8 mouse cellular contexts compared by ENCODE assay signal in genomic region chr1:62664960-62665645, GRCm38 (mm10). TPM values are rescaled to one million over a fixed set of nuclear protein-coding genes. Genes with fewer than 3 reads are reported as not detected.
DNase-seq lines count a peak whose midpoint lies in the region; TF ChIP-seq lines count a peak whose summit lies in the region.

No protein-coding gene starts in this region.

- no peaks in the 10 kb centered on the region for H3K27me3 ChIP-seq in thymus, adult 2 months (ENCODE audit: control insufficient read depth, insufficient read depth, low read length)

- H3K27ac ChIP-seq in thymus, adult 2 months (ENCODE audit: control insufficient read depth, insufficient read depth, low read length), result no peak overlapping the region

- 75% methylated on average over 8 of the region's 8 CpGs for WGBS in thymus, adult 2 months

- TF ChIP-seq POLR2A in thymus, adult 2 months (IDR thresholded peaks at IDR 0.05; ENCODE audit: control insufficient read depth, extremely low read depth, insufficient read depth, low read length, poor library complexity), result no peak

- no peaks in the 10 kb centered on the region for H3K4me1 ChIP-seq in thymus, adult 2 months (replicated peaks; ENCODE audit: control insufficient read depth, insufficient read depth, low read length)

- DNase-seq in urinary bladder, postnatal 36 days (ENCODE audit: low spot score in 2 of 2), result peak; percentile 2 to 17
- no peak for DNase-seq in urinary bladder, adult 2 months (ENCODE audit: low spot score)
- DNase-seq in heart, adult 8-10 months (ENCODE audit: low spot score), result peak; percentile 73
- peak; percentile 51 for DNase-seq in kidney, adult 9 months
- peak; percentile 83 for DNase-seq in lung, postnatal 25 days (ENCODE audit: low spot score)
- DNase-seq in T-cell, adult 2 months (ENCODE audit: low spot score), result no peak
- no peak for DNase-seq in thymus, adult 2 months
- no peak for DNase-seq in right cerebral cortex, postnatal 25 days

- H3K4me3 ChIP-seq in thymus, adult 2 months (ENCODE audit: control insufficient read depth, insufficient read depth, low read length), result no peak overlapping the region

- no peak for TF ChIP-seq CTCF in thymus, adult 2 months (IDR thresholded peaks at IDR 0.05; ENCODE audit: borderline replicate concordance, control insufficient read depth, extremely low read depth, insufficient read depth, low read length, poor library complexity)

- no peaks in the 10 kb centered on the region for H3K36me3 ChIP-seq in thymus, adult 2 months (ENCODE audit: control insufficient read depth, insufficient read depth, low read length)

RNA-seq across cellular contexts. Expression of gene Nrp2, which starts 38.0 kb away (rescaled TPM):
- polyA plus RNA-seq in urinary bladder, adult 2 months (2012; rRNA removed), result 114 and 146 TPM in 2 replicates
- total RNA-seq in heart, adult 8-10 months (2022), result 10 to 100 TPM; 13.2 to 30.0 (median 26.7) TPM
- 5.4 and 5.7 TPM in 2 replicates for polyA plus RNA-seq in thymus, adult 2 months (2012; rRNA removed)

Comparison
In these comparisons a context has a peak if more than half of its experiments do, and no peak if none do; other contexts are left out.
1. DNase-seq: peak in urinary bladder, postnatal 36 days (2 of 2), heart, adult 8-10 months (single experiment), kidney, adult 9 months (single experiment) and lung, postnatal 25 days (single experiment); none in urinary bladder, adult 2 months (single experiment), T-cell, adult 2 months (single experiment), thymus, adult 2 months (single experiment) and right cerebral cortex, postnatal 25 days (single experiment).
2. RNA of gene Nrp2, which starts 38.0 kb away (polyA plus RNA-seq): 114 to 146 TPM in urinary bladder, adult 2 months; 5.4 to 5.7 TPM in thymus, adult 2 months; every median in the first group is over 10 times any median in the second.